Mouse (Mus musculus) stomach, postnatal 0 days (tissue): Measurements from ENCODE around the gene Tnfrsf23.

Experiments
- CTCF ChIP-seq: IDR thresholded peaks from 2 replicates; pipeline ENCODE4 v1.5.1; 2016; ENCODE audit warnings: antibody characterized with exemption, low read depth, mild to moderate bottlenecking, moderate library complexity
- EP300 ChIP-seq: optimal IDR thresholded peaks from 2 replicates; pipeline ENCODE3; 2016; ENCODE audit warnings: antibody characterized with exemption

DNA sequence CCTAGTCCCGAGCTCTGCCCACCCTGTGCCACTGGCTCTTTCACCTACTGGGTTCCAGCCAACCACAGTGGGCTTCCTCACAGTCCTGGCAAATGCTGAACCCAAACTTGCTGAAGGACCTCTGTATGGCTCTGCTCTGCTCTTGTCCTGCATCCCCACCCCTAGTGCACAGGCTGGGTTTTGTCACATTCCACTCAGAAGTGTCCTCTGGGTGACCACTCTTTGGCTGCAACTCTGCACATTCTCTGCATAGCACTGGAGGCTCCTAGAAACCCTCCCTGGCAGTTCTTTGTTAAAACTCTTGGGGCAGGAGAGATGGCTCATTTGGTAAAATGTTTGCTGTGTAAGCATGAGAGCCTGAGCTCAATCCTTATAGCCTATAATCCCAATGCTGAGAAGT lies 32.1 kb upstream of the Tnfrsf23 start:
- TF ChIP-seq EP300, result no peak
- TF ChIP-seq CTCF, result no peak
